Mouse (Mus musculus): ENCODE results near the gene Tex28. TPM values are rescaled to one million over a fixed set of nuclear protein-coding genes. Genes with fewer than 3 reads are reported as not detected.
"Not testable (repeated sequence)": the region's sequence is repeated elsewhere in the genome, so short reads cannot be mapped to it uniquely, and the experiment has no call there.

The Tex28 gene
- not detected in 2 replicates for polyA plus RNA-seq (2015; fragmentation: Nextera tagmentation; extraction: Ambion mirVana)

- Histone ChIP-seq H3K9ac (ENCODE audit: low read length) (no peak within 1 kb of the TSS), H3K36me3 (ENCODE audit: control insufficient read depth, insufficient read depth, low read length) (no peaks in the 10 kb centered on the region), H3K27ac (replicated peaks) (no peak within 1 kb of the TSS), H3K4me3 (ENCODE audit: low read depth, low read length) (no peak within 1 kb of the TSS), H3K27me3 (ENCODE audit: control insufficient read depth, insufficient read depth, low read length) (no peaks in the 10 kb centered on the region), H3K9me3 (ENCODE audit: control insufficient read depth, low read length) (no peaks in the 10 kb centered on the region), H3K4me2 (replicated peaks; ENCODE audit: low read depth) (no peak within 1 kb of the TSS), H3K4me1 (replicated peaks; ENCODE audit: control insufficient read depth, insufficient read depth) (no peaks in the 10 kb centered on the region)
- TF ChIP-seq CTCF (IDR thresholded peaks at IDR 0.05; ENCODE audit: low read depth) (no peak), EP300 (optimal IDR thresholded peaks at IDR 0.05) (no peak)
- ATAC-seq (ENCODE audit: low FRiP score, low TSS enrichment) (no peak), DNase-seq (ENCODE audit: low spot score) (no peak)
- WGBS = 85% methylated on average over 1 of the region's 1 CpGs
These were observed at the start of gene Tex28 for GRCm38 (mm10) chrX:74167738-74168137. Tex28 (minus strand) TSS chrX:74167838.

- WGBS = 79% methylated on average over 2 of the region's 2 CpGs
- no peak overlapping the region for H3K4me3 ChIP-seq (ENCODE audit: low read depth, low read length)
- no peaks in the 10 kb centered on the region for H3K27me3 ChIP-seq (ENCODE audit: control insufficient read depth, insufficient read depth, low read length)
- H3K4me1 ChIP-seq (replicated peaks; ENCODE audit: control insufficient read depth, insufficient read depth) = no peaks in the 10 kb centered on the region
- H3K9ac ChIP-seq (ENCODE audit: low read length) = no peak overlapping the region
- ATAC-seq (ENCODE audit: low FRiP score, low TSS enrichment) (no peak), DNase-seq (ENCODE audit: low spot score) (no peak)
- H3K36me3 ChIP-seq (ENCODE audit: control insufficient read depth, insufficient read depth, low read length) = no peaks in the 10 kb centered on the region
- TF ChIP-seq EP300 (optimal IDR thresholded peaks at IDR 0.05) (no peak), CTCF (IDR thresholded peaks at IDR 0.05; ENCODE audit: low read depth) (no peak)
- no peak overlapping the region for H3K4me2 ChIP-seq (replicated peaks; ENCODE audit: low read depth)
- no peak overlapping the region for H3K27ac ChIP-seq (replicated peaks)
- no peaks in the 10 kb centered on the region for H3K9me3 ChIP-seq (ENCODE audit: control insufficient read depth, low read length)
These were observed 35.9 kb upstream of the Tex28 start for GRCm38 (mm10) chrX:74203556-74203955.

- H3K4me1 ChIP-seq (replicated peaks; ENCODE audit: control insufficient read depth, insufficient read depth) = no peaks in the 10 kb centered on the region
- H3K27me3 ChIP-seq (ENCODE audit: control insufficient read depth, insufficient read depth, low read length) = no peaks in the 10 kb centered on the region
- H3K9ac ChIP-seq (ENCODE audit: low read length) = no peak within 1 kb of the TSS
- no peak within 1 kb of the TSS for H3K4me2 ChIP-seq (replicated peaks; ENCODE audit: low read depth)
- WGBS = 86% methylated on average over 17 of the region's 17 CpGs
- no peak within 1 kb of the TSS for H3K4me3 ChIP-seq (ENCODE audit: low read depth, low read length)
- no peak within 1 kb of the TSS for H3K27ac ChIP-seq (replicated peaks)
- ATAC-seq (ENCODE audit: low FRiP score, low TSS enrichment) (no peak), DNase-seq (ENCODE audit: low spot score) (no peak)
- H3K36me3 ChIP-seq (ENCODE audit: control insufficient read depth, insufficient read depth, low read length) = no peaks in the 10 kb centered on the region
- H3K9me3 ChIP-seq (ENCODE audit: control insufficient read depth, low read length) = no peaks in the 10 kb centered on the region
- TF ChIP-seq EP300 (optimal IDR thresholded peaks at IDR 0.05) (no peak), CTCF (IDR thresholded peaks at IDR 0.05; ENCODE audit: low read depth) (no peak)
These were observed 9.3 kb upstream of the Tex28 start, which contains the start of gene Tktl1 for GRCm38 (mm10) chrX:74176959-74177358. Tktl1 (plus strand) TSS chrX:74177259.

GRCm38 (mm10) chrX:74135263-74135662, 32.4 kb downstream of the Tex28 start, which contains the start of gene Mecp2:
Mecp2 (minus strand) TSS chrX:74135363.
- 33% methylated on average over 1 of the region's 1 CpGs for WGBS
- not testable (repeated sequence) for H3K4me1 ChIP-seq (replicated peaks; ENCODE audit: control insufficient read depth, insufficient read depth); H3K27me3 ChIP-seq (ENCODE audit: control insufficient read depth, insufficient read depth, low read length); H3K36me3 ChIP-seq (ENCODE audit: control insufficient read depth, insufficient read depth, low read length); H3K9me3 ChIP-seq (ENCODE audit: control insufficient read depth, low read length); H3K4me3 ChIP-seq (ENCODE audit: low read depth, low read length); ATAC-seq (ENCODE audit: low FRiP score, low TSS enrichment); H3K9ac ChIP-seq (ENCODE audit: low read length); H3K4me2 ChIP-seq (replicated peaks; ENCODE audit: low read depth); H3K27ac ChIP-seq (replicated peaks); DNase-seq (ENCODE audit: low spot score)

- Histone ChIP-seq H3K27ac (replicated peaks) (no peak within 1 kb of the TSS), H3K9me3 (ENCODE audit: control insufficient read depth, low read length) (no peaks in the 10 kb centered on the region), H3K4me2 (replicated peaks; ENCODE audit: low read depth) (no peak within 1 kb of the TSS), H3K4me3 (ENCODE audit: low read depth, low read length) (no peak within 1 kb of the TSS), H3K9ac (ENCODE audit: low read length) (no peak within 1 kb of the TSS), H3K27me3 (ENCODE audit: control insufficient read depth, insufficient read depth, low read length) (no peaks in the 10 kb centered on the region), H3K4me1 (replicated peaks; ENCODE audit: control insufficient read depth, insufficient read depth) (no peaks in the 10 kb centered on the region), H3K36me3 (ENCODE audit: control insufficient read depth, insufficient read depth, low read length) (no peaks in the 10 kb centered on the region)
- no peak for TF ChIP-seq CTCF (IDR thresholded peaks at IDR 0.05; ENCODE audit: low read depth)
- no peak for TF ChIP-seq EP300 (optimal IDR thresholded peaks at IDR 0.05)
- DNase-seq (ENCODE audit: low spot score) = no peak
- no peak for ATAC-seq (ENCODE audit: low FRiP score, low TSS enrichment)
These were observed 40.5 kb downstream of the Tex28 start, which contains the start of gene Opn1mw for GRCm38 (mm10) chrX:74127164-74127563. Opn1mw (plus strand) TSS chrX:74127464.

GRCm38 (mm10) chrX:74124975-74125374, 42.7 kb downstream of the Tex28 start:
- no peak for TF ChIP-seq EP300 (optimal IDR thresholded peaks at IDR 0.05)
- peak; percentile 47 for TF ChIP-seq CTCF (IDR thresholded peaks at IDR 0.05; ENCODE audit: low read depth)
- no peak for DNase-seq (ENCODE audit: low spot score)
- no peak overlapping the region for H3K4me2 ChIP-seq (replicated peaks; ENCODE audit: low read depth)
- H3K4me3 ChIP-seq (ENCODE audit: low read depth, low read length) = no peak overlapping the region
- WGBS = 56% methylated on average over 2 of the region's 2 CpGs
- H3K27ac ChIP-seq (replicated peaks) = no peak overlapping the region
- no peak overlapping the region for H3K9ac ChIP-seq (ENCODE audit: low read length)
- H3K27me3 ChIP-seq (ENCODE audit: control insufficient read depth, insufficient read depth, low read length) = no peaks in the 10 kb centered on the region
- no peaks in the 10 kb centered on the region for H3K9me3 ChIP-seq (ENCODE audit: control insufficient read depth, low read length)
- no peaks in the 10 kb centered on the region for H3K4me1 ChIP-seq (replicated peaks; ENCODE audit: control insufficient read depth, insufficient read depth)
- H3K36me3 ChIP-seq (ENCODE audit: control insufficient read depth, insufficient read depth, low read length) = no peaks in the 10 kb centered on the region
- ATAC-seq (ENCODE audit: low FRiP score, low TSS enrichment) = no peak

All from stomach, postnatal 0 days (tissue).